Mouse (Mus musculus): ENCODE measurements around the gene Tmem150a. TPM values are rescaled to one million over a fixed set of nuclear protein-coding genes. Genes with fewer than 3 reads are reported as not detected.

Tmem150a gene
- total and polyA plus RNA-seq, 3 experiments, result 22.7 to 86.9 (median 22.8) TPM

GRCm38 (mm10) chr6:72385258-72385657 is 30.0 kb downstream of the Tmem150a start:
- DNase-seq, result no peak
- no peak for TF ChIP-seq CTCF (IDR thresholded peaks at IDR 0.05)
- no peak for TF ChIP-seq EP300 (IDR thresholded peaks at IDR 0.05; ENCODE audit: insufficient read depth, low read depth, low read length)
- no peak for TF ChIP-seq POLR2A (IDR thresholded peaks at IDR 0.05; ENCODE audit: insufficient read depth, low read depth, low read length)
- Histone ChIP-seq H3K36me3 (ENCODE audit: control insufficient read depth, insufficient read depth, low read length) (no peaks in the 10 kb centered on the region), H3K79me2 (replicated peaks; ENCODE audit: control insufficient read depth, insufficient read depth, low read length) (no peaks in the 10 kb centered on the region), H3K4me3 (no peak overlapping the region), H3K4me1 (ENCODE audit: control insufficient read depth, insufficient read depth, low read length) (peaks cover 9% of the 10 kb centered on the region), H3K27me3 (ENCODE audit: control insufficient read depth, insufficient read depth, low read length) (no peaks in the 10 kb centered on the region), H3K9ac (ENCODE audit: low read depth, low read length) (no peak overlapping the region), H3K27ac (no peak overlapping the region)
- intact Hi-C loops (cut with DNase I), result no loop called here
- WGBS, result 60% methylated on average over 4 of the region's 4 CpGs

- Histone ChIP-seq H3K36me3 (ENCODE audit: control insufficient read depth, insufficient read depth, low read length) (no peaks in the 10 kb centered on the region), H3K79me2 (replicated peaks; ENCODE audit: control insufficient read depth, insufficient read depth, low read length) (no peaks in the 10 kb centered on the region), H3K27ac (no peak overlapping the region), H3K9ac (ENCODE audit: low read depth, low read length) (no peak overlapping the region), H3K27me3 (ENCODE audit: control insufficient read depth, insufficient read depth, low read length) (no peaks in the 10 kb centered on the region), H3K4me1 (ENCODE audit: control insufficient read depth, insufficient read depth, low read length) (peaks cover 6% of the 10 kb centered on the region), H3K4me3 (no peak overlapping the region)
- DNase-seq, result no peak
- TF ChIP-seq EP300 (IDR thresholded peaks at IDR 0.05; ENCODE audit: insufficient read depth, low read depth, low read length) (no peak), POLR2A (IDR thresholded peaks at IDR 0.05; ENCODE audit: insufficient read depth, low read depth, low read length) (no peak), CTCF (IDR thresholded peaks at IDR 0.05) (no peak)
- intact Hi-C loops (cut with DNase I), result no loop called here
- 97% methylated on average over 2 of the region's 2 CpGs for WGBS
Observed at GRCm38 (mm10) chr6:72386561-72386960, 31.3 kb downstream of the Tmem150a start.

- no peak for DNase-seq
- 92% methylated on average over 3 of the region's 3 CpGs for WGBS
- H3K79me2 ChIP-seq (replicated peaks; ENCODE audit: control insufficient read depth, insufficient read depth, low read length), result no peaks in the 10 kb centered on the region
- no peaks in the 10 kb centered on the region for H3K36me3 ChIP-seq (ENCODE audit: control insufficient read depth, insufficient read depth, low read length)
- H3K4me1 ChIP-seq (ENCODE audit: control insufficient read depth, insufficient read depth, low read length), result peaks cover 8% of the 10 kb centered on the region
- intact Hi-C loops (cut with DNase I), result no loop called here
- no peak overlapping the region for H3K9ac ChIP-seq (ENCODE audit: low read depth, low read length)
- no peak overlapping the region for H3K4me3 ChIP-seq
- TF ChIP-seq POLR2A (IDR thresholded peaks at IDR 0.05; ENCODE audit: insufficient read depth, low read depth, low read length) (no peak), CTCF (IDR thresholded peaks at IDR 0.05) (no peak), EP300 (IDR thresholded peaks at IDR 0.05; ENCODE audit: insufficient read depth, low read depth, low read length) (no peak)
- H3K27me3 ChIP-seq (ENCODE audit: control insufficient read depth, insufficient read depth, low read length), result no peaks in the 10 kb centered on the region
- H3K27ac ChIP-seq, result no peak overlapping the region
Observed at GRCm38 (mm10) chr6:72387816-72388215, 32.6 kb downstream of the Tmem150a start.

- TF ChIP-seq EP300 (IDR thresholded peaks at IDR 0.05; ENCODE audit: insufficient read depth, low read depth, low read length), result no peak
- TF ChIP-seq POLR2A (IDR thresholded peaks at IDR 0.05; ENCODE audit: insufficient read depth, low read depth, low read length), result no peak
- no peak for TF ChIP-seq CTCF (IDR thresholded peaks at IDR 0.05)
- peaks cover 6% of the 10 kb centered on the region for H3K4me1 ChIP-seq (ENCODE audit: control insufficient read depth, insufficient read depth, low read length)
- H3K27ac ChIP-seq, result no peak overlapping the region; the same call in 1 of the 2 replicates
- H3K36me3 ChIP-seq (ENCODE audit: control insufficient read depth, insufficient read depth, low read length), result no peaks in the 10 kb centered on the region
- no peak overlapping the region for H3K9ac ChIP-seq (ENCODE audit: low read depth, low read length)
- DNase-seq, result no peak
- 71% methylated on average over 10 of the region's 10 CpGs for WGBS
- intact Hi-C loops (cut with DNase I), result no loop called here
- H3K4me3 ChIP-seq, result no peak overlapping the region
- H3K79me2 ChIP-seq (replicated peaks; ENCODE audit: control insufficient read depth, insufficient read depth, low read length), result no peaks in the 10 kb centered on the region
- no peaks in the 10 kb centered on the region for H3K27me3 ChIP-seq (ENCODE audit: control insufficient read depth, insufficient read depth, low read length)
Observed at GRCm38 (mm10) chr6:72388266-72388665, 33.0 kb downstream of the Tmem150a start.

GRCm38 (mm10) chr6:72388791-72389329 is 33.6 kb downstream of the Tmem150a start:
- TF ChIP-seq EP300 (IDR thresholded peaks at IDR 0.05; ENCODE audit: insufficient read depth, low read depth, low read length) (no peak), CTCF (IDR thresholded peaks at IDR 0.05) (no peak), POLR2A (IDR thresholded peaks at IDR 0.05; ENCODE audit: insufficient read depth, low read depth, low read length) (no peak)
- Histone ChIP-seq H3K27me3 (ENCODE audit: control insufficient read depth, insufficient read depth, low read length) (no peaks in the 10 kb centered on the region), H3K9ac (ENCODE audit: low read depth, low read length) (no peak overlapping the region), H3K79me2 (replicated peaks; ENCODE audit: control insufficient read depth, insufficient read depth, low read length) (no peaks in the 10 kb centered on the region), H3K4me1 (ENCODE audit: control insufficient read depth, insufficient read depth, low read length) (peaks cover 5% of the 10 kb centered on the region), H3K36me3 (ENCODE audit: control insufficient read depth, insufficient read depth, low read length) (no peaks in the 10 kb centered on the region), H3K4me3 (no peak overlapping the region; the same call in 1 of the 2 replicates), H3K27ac (peak overlapping the region; percentile 92)
- DNase-seq, result no peak
- 72% methylated on average over 6 of the region's 6 CpGs for WGBS
- intact Hi-C loops (cut with DNase I), result no loop called here

- H3K4me3 ChIP-seq, result peak overlapping the region; percentile 54
- intact Hi-C loops (cut with DNase I), result no loop called here
- peak overlapping the region; percentile 85 for H3K9ac ChIP-seq (ENCODE audit: low read depth, low read length)
- peaks cover 7% of the 10 kb centered on the region for H3K4me1 ChIP-seq (ENCODE audit: control insufficient read depth, insufficient read depth, low read length)
- no peaks in the 10 kb centered on the region for H3K79me2 ChIP-seq (replicated peaks; ENCODE audit: control insufficient read depth, insufficient read depth, low read length)
- no peak for DNase-seq
- H3K27me3 ChIP-seq (ENCODE audit: control insufficient read depth, insufficient read depth, low read length), result no peaks in the 10 kb centered on the region
- H3K27ac ChIP-seq, result peak overlapping the region; percentile 92
- TF ChIP-seq POLR2A (IDR thresholded peaks at IDR 0.05; ENCODE audit: insufficient read depth, low read depth, low read length) (no peak), EP300 (IDR thresholded peaks at IDR 0.05; ENCODE audit: insufficient read depth, low read depth, low read length) (no peak), CTCF (IDR thresholded peaks at IDR 0.05) (no peak)
- H3K36me3 ChIP-seq (ENCODE audit: control insufficient read depth, insufficient read depth, low read length), result no peaks in the 10 kb centered on the region
- 1% methylated on average over 13 of the region's 13 CpGs for WGBS
Observed at GRCm38 (mm10) chr6:72389471-72389940, 34.3 kb downstream of the Tmem150a start.

Measured in heart, adult 2 months (tissue).